Mouse (Mus musculus): ENCODE results near the gene Ndufaf2. TPM values are rescaled to one million over a fixed set of nuclear protein-coding genes. Genes with fewer than 3 reads are reported as not detected.
A peak's percentile ranks its signal among the peaks of the same experiment; 100 is the strongest.

Gene Ndufaf2
- total RNA-seq (2014; rRNA removed), result 13.0 and 26.1 TPM in 2 replicates
- polyA plus RNA-seq (2012; rRNA removed), result 10.5 and 13.8 TPM in 2 replicates

GRCm38 (mm10) chr13:108158465-108159240, at the start of gene Ndufaf2, which contains the start of gene Ercc8:
TSS of gene Ndufaf2 (minus strand) at chr13:108158623.
TSS of gene Ercc8 (plus strand) at chr13:108158731.
- WGBS, result under 1% methylated on average over 47 of the region's 47 CpGs
- Histone ChIP-seq H3K79me2 (ENCODE audit: control insufficient read depth, insufficient read depth, low read length) (no peaks in the 10 kb centered on the region; the same call in 1 of the 2 replicates), H3K4me3 (ENCODE audit: insufficient read depth, low read depth, low read length) (peak within 1 kb of the TSS; percentile 87), H3K27me3 (ENCODE audit: control insufficient read depth, insufficient read depth, low read length) (no peaks in the 10 kb centered on the region), H3K27ac (replicated peaks; ENCODE audit: insufficient read depth, low read depth, low read length) (peak within 1 kb of the TSS; percentile 16), H3K4me1 (ENCODE audit: control insufficient read depth, insufficient read depth, low read length) (peaks cover 2% of the 10 kb centered on the region), H3K9ac (ENCODE audit: low read depth, low read length) (peak within 1 kb of the TSS; percentile 65), H3K36me3 (ENCODE audit: control insufficient read depth, insufficient read depth, low read length) (peaks cover 2% of the 10 kb centered on the region; the same call in 1 of the 2 replicates)
- no peak for TF ChIP-seq CTCF (IDR thresholded peaks at IDR 0.05; ENCODE audit: low read depth, low read length)
- TF ChIP-seq POLR2A (IDR thresholded peaks at IDR 0.05; ENCODE audit: extremely low read depth, insufficient read depth, low read length), result peak; percentile 40; the same call in 1 of the 2 replicates
- peak; percentile 80 for DNase-seq (ENCODE audit: extremely low read depth, low read depth, low spot score)

GRCm38 (mm10) chr13:108208090-108208489, 49.7 kb upstream of the Ndufaf2 start:
- TF ChIP-seq CTCF (IDR thresholded peaks at IDR 0.05; ENCODE audit: low read depth, low read length) (no peak), POLR2A (IDR thresholded peaks at IDR 0.05; ENCODE audit: extremely low read depth, insufficient read depth, low read length) (no peak)
- Histone ChIP-seq H3K4me1 (ENCODE audit: control insufficient read depth, insufficient read depth, low read length) (no peaks in the 10 kb centered on the region), H3K79me2 (ENCODE audit: control insufficient read depth, insufficient read depth, low read length) (no peaks in the 10 kb centered on the region), H3K36me3 (ENCODE audit: control insufficient read depth, insufficient read depth, low read length) (no peaks in the 10 kb centered on the region), H3K27ac (replicated peaks; ENCODE audit: insufficient read depth, low read depth, low read length) (no peak overlapping the region), H3K4me3 (ENCODE audit: insufficient read depth, low read depth, low read length) (no peak overlapping the region), H3K9ac (ENCODE audit: low read depth, low read length) (no peak overlapping the region), H3K27me3 (ENCODE audit: control insufficient read depth, insufficient read depth, low read length) (no peaks in the 10 kb centered on the region)
- 77% methylated on average over 5 of the region's 5 CpGs for WGBS
- no peak for DNase-seq (ENCODE audit: extremely low read depth, low read depth, low spot score)

GRCm38 (mm10) chr13:108207447-108207846, 49.0 kb upstream of the Ndufaf2 start:
- Histone ChIP-seq H3K4me1 (ENCODE audit: control insufficient read depth, insufficient read depth, low read length) (no peaks in the 10 kb centered on the region), H3K27me3 (ENCODE audit: control insufficient read depth, insufficient read depth, low read length) (no peaks in the 10 kb centered on the region), H3K79me2 (ENCODE audit: control insufficient read depth, insufficient read depth, low read length) (no peaks in the 10 kb centered on the region), H3K4me3 (ENCODE audit: insufficient read depth, low read depth, low read length) (no peak overlapping the region), H3K9ac (ENCODE audit: low read depth, low read length) (no peak overlapping the region), H3K27ac (replicated peaks; ENCODE audit: insufficient read depth, low read depth, low read length) (no peak overlapping the region), H3K36me3 (ENCODE audit: control insufficient read depth, insufficient read depth, low read length) (no peaks in the 10 kb centered on the region)
- no peak for DNase-seq (ENCODE audit: extremely low read depth, low read depth, low spot score)
- TF ChIP-seq CTCF (IDR thresholded peaks at IDR 0.05; ENCODE audit: low read depth, low read length), result no peak
- no peak for TF ChIP-seq POLR2A (IDR thresholded peaks at IDR 0.05; ENCODE audit: extremely low read depth, insufficient read depth, low read length)
- WGBS, result 92% methylated on average over 2 of the region's 2 CpGs

GRCm38 (mm10) chr13:108204857-108205256, 46.4 kb upstream of the Ndufaf2 start:
- TF ChIP-seq POLR2A (IDR thresholded peaks at IDR 0.05; ENCODE audit: extremely low read depth, insufficient read depth, low read length) (no peak), CTCF (IDR thresholded peaks at IDR 0.05; ENCODE audit: low read depth, low read length) (no peak)
- Histone ChIP-seq H3K79me2 (ENCODE audit: control insufficient read depth, insufficient read depth, low read length) (no peaks in the 10 kb centered on the region), H3K36me3 (ENCODE audit: control insufficient read depth, insufficient read depth, low read length) (no peaks in the 10 kb centered on the region), H3K4me3 (ENCODE audit: insufficient read depth, low read depth, low read length) (no peak overlapping the region), H3K4me1 (ENCODE audit: control insufficient read depth, insufficient read depth, low read length) (no peaks in the 10 kb centered on the region), H3K9ac (ENCODE audit: low read depth, low read length) (no peak overlapping the region), H3K27me3 (ENCODE audit: control insufficient read depth, insufficient read depth, low read length) (no peaks in the 10 kb centered on the region), H3K27ac (replicated peaks; ENCODE audit: insufficient read depth, low read depth, low read length) (no peak overlapping the region)
- DNase-seq (ENCODE audit: extremely low read depth, low read depth, low spot score), result no peak
- WGBS, result 92% methylated on average over 3 of the region's 3 CpGs

- no peak overlapping the region for H3K27ac ChIP-seq (replicated peaks; ENCODE audit: insufficient read depth, low read depth, low read length)
- no peaks in the 10 kb centered on the region for H3K27me3 ChIP-seq (ENCODE audit: control insufficient read depth, insufficient read depth, low read length)
- 88% methylated on average over 6 of the region's 6 CpGs for WGBS
- H3K9ac ChIP-seq (ENCODE audit: low read depth, low read length), result no peak overlapping the region
- H3K4me1 ChIP-seq (ENCODE audit: control insufficient read depth, insufficient read depth, low read length), result no peaks in the 10 kb centered on the region
- peaks cover 9% of the 10 kb centered on the region; the same call in 1 of the 2 replicates for H3K36me3 ChIP-seq (ENCODE audit: control insufficient read depth, insufficient read depth, low read length)
- no peaks in the 10 kb centered on the region for H3K79me2 ChIP-seq (ENCODE audit: control insufficient read depth, insufficient read depth, low read length)
- no peak overlapping the region for H3K4me3 ChIP-seq (ENCODE audit: insufficient read depth, low read depth, low read length)
- no peak for DNase-seq (ENCODE audit: extremely low read depth, low read depth, low spot score)
- TF ChIP-seq POLR2A (IDR thresholded peaks at IDR 0.05; ENCODE audit: extremely low read depth, insufficient read depth, low read length) (no peak), CTCF (IDR thresholded peaks at IDR 0.05; ENCODE audit: low read depth, low read length) (no peak)
These were observed 37.1 kb upstream of the Ndufaf2 start for GRCm38 (mm10) chr13:108195474-108195873.

Data from liver, adult 2 months (tissue).